Mouse (Mus musculus) ES-Bruce4 (cell line): ENCODE data around the gene Gm10282. TPM values are rescaled to one million over a fixed set of nuclear protein-coding genes. Genes with fewer than 3 reads are reported as not detected.
A peak's percentile ranks its signal among the peaks of the same experiment; 100 is the strongest.

Experiments used
- H3K27ac ChIP-seq: 2 replicates; pipeline ENCODE4 v1.5.1; 2012; ENCODE audit warnings: low read length, inconsistent platforms; ENCODE audit not compliant: insufficient read depth
- H3K27me3 ChIP-seq: 2 replicates; pipeline ENCODE4 v1.6.1; 2012; ENCODE audit warnings: mild to moderate bottlenecking, low read length, inconsistent platforms; ENCODE audit not compliant: control insufficient read depth, poor library complexity, insufficient read depth, severe bottlenecking
- H3K36me3 ChIP-seq: 2 replicates; pipeline ENCODE4 v1.6.1; 2012; ENCODE audit warnings: inconsistent platforms, mild to moderate bottlenecking, low read length, moderate library complexity; ENCODE audit not compliant: control insufficient read depth, poor library complexity, insufficient read depth, severe bottlenecking
- H3K4me1 ChIP-seq: one replicate; pipeline ENCODE4 v1.8.1; 2011; ENCODE audit warnings: low read length; ENCODE audit not compliant: control insufficient read depth, insufficient read depth
- H3K4me3 ChIP-seq: 2 replicates; pipeline ENCODE4 v1.5.1; 2011; ENCODE audit warnings: low read depth, mild to moderate bottlenecking, low read length
- H3K9ac ChIP-seq: 2 replicates; pipeline ENCODE4 v1.6.1; 2012; ENCODE audit warnings: low read depth, mild to moderate bottlenecking, inconsistent platforms; ENCODE audit not compliant: poor library complexity, severe bottlenecking
- H3K9me3 ChIP-seq: replicated peaks from 2 replicates; pipeline ENCODE4 v1.6.1; 2012; ENCODE audit warnings: mild to moderate bottlenecking, low read length, inconsistent platforms; ENCODE audit not compliant: control insufficient read depth, poor library complexity, insufficient read depth, severe bottlenecking
- CTCF ChIP-seq: IDR thresholded peaks from one replicate; pipeline ENCODE4 v1.8.1; 2011; ENCODE audit warnings: low read depth, low read length
- EP300 ChIP-seq: IDR thresholded peaks from 2 replicates; pipeline ENCODE4 v1.6.1; 2011; ENCODE audit warnings: low read depth, low read length; ENCODE audit not compliant: insufficient read depth
- POLR2A ChIP-seq: IDR thresholded peaks from one replicate; pipeline ENCODE4 v1.8.1; 2011; ENCODE audit warnings: low read length; ENCODE audit not compliant: insufficient read depth
- polyA plus RNA-seq: library from polyadenylated mRNA; stranded (reverse); fragments of >200 nt; gene quantifications from 2 replicates; pipeline ENCODE4 v1.2.4, GENCODE M21; 2011; ENCODE audit warnings: low read depth; ENCODE audit not compliant: missing spikeins, insufficient read depth, insufficient read length

Gene Gm10282
- polyA plus RNA-seq, 1 experiment = 4.5 TPM

DNA sequence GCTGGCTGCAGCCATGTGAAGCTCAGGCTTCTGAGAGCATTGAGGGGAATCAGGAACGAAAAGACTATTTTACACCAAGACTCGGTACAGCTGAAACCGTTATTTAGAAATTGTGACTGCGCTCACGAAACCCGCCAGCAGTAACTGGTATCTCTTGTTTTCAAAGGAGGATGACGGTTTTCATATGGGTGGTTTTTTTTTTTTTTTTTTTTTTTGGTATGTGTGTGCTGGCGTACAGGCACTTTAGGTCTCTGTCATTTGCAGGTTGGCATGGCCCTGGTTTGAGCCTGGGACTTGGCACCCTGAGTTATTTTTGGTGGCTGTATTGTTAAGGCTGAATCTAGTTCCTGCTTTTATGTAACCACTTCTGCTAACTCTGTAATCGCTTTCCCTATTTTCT lies 44.8 kb upstream of the Gm10282 start:
- Histone ChIP-seq H3K4me1 (peaks cover 5% of the 10 kb centered on the region), H3K9ac (no peak overlapping the region), H3K9me3 (no peaks in the 10 kb centered on the region), H3K27ac (no peak overlapping the region), H3K27me3 (no peaks in the 10 kb centered on the region), H3K36me3 (peaks cover 3% of the 10 kb centered on the region; the same call in 1 of the 2 replicates), H3K4me3 (no peak overlapping the region)
- TF ChIP-seq EP300 (no peak), CTCF (no peak), POLR2A (no peak)

DNA sequence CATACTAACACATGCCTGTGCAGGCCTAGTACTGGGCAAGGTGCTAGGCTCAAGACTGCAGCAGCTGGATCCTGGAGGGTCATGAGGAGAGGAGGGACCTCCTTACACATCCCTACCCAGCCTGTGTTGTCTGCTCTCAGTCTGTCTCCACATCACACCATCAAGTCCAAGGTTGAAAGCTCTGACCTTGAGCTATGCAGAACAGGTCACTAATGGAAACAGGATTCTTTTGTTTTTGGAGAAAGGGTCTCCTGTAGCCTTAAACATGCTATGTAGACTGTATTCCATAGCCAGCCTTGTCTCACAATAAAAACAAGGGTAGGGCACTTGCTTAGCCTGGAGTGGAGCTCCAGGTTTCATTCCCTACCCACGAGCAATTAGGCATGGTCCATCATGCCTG lies 43.9 kb upstream of the Gm10282 start:
- Histone ChIP-seq H3K9ac (no peak overlapping the region), H3K9me3 (no peaks in the 10 kb centered on the region), H3K27ac (no peak overlapping the region), H3K4me3 (no peak overlapping the region), H3K4me1 (peaks cover 5% of the 10 kb centered on the region), H3K36me3 (peaks cover 3% of the 10 kb centered on the region; the same call in 1 of the 2 replicates), H3K27me3 (no peaks in the 10 kb centered on the region)
- TF ChIP-seq EP300 (no peak), POLR2A (no peak), CTCF (no peak)

DNA sequence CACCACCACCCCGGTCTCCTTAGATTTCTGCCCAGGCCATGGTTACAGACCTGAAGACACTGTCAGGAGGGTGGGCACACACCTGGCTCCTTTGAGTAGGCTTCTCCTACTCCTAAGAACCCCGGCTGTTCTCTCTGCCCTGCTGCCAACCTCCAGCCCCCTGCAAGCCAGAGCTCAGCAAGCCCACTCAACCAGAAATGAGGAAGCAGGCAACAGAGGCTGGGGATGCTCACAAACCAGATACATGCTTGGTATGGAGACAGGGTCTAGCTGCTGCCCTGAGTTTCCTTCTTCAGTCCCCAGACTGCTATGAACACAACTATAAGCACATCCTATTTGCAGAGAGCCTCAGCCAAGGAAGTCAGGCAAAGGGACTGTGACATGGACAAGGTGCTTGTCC lies 43.1 kb upstream of the Gm10282 start:
- no peak overlapping the region for H3K9ac ChIP-seq

DNA sequence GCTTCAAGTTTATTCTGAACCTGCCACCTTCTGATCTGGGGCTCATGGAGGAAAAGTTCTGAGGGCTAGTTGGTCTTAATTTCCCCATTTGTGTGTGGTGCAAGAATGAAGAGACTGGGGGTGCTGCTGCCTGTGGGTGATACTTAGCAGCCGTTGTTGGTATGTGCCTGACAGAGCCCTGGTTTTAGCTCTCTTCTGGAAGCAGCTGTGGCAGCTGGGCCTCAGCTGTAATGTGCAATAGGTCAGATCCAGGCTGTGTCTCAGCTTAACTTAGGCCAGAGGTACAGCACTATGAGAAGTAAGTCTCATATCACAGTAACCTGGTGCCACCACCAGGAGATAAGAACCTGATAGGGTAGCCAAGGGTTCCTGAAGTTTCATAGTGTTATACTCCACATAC lies 42.5 kb upstream of the Gm10282 start:
- no peaks in the 10 kb centered on the region for H3K4me1 ChIP-seq
- no peaks in the 10 kb centered on the region for H3K9me3 ChIP-seq
- no peak overlapping the region for H3K9ac ChIP-seq
- no peak for TF ChIP-seq POLR2A
- TF ChIP-seq CTCF = no peak
- TF ChIP-seq EP300 = no peak
- no peak overlapping the region for H3K27ac ChIP-seq
- H3K4me3 ChIP-seq = no peak overlapping the region
- peaks cover 3% of the 10 kb centered on the region; the same call in 1 of the 2 replicates for H3K36me3 ChIP-seq
- no peaks in the 10 kb centered on the region for H3K27me3 ChIP-seq

More for the DNA sequence above, 43.1 kb upstream of the Gm10282 start:
- Histone ChIP-seq H3K4me3 (no peak overlapping the region), H3K27ac (no peak overlapping the region), H3K27me3 (no peaks in the 10 kb centered on the region), H3K9me3 (no peaks in the 10 kb centered on the region), H3K36me3 (peaks cover 3% of the 10 kb centered on the region; the same call in 1 of the 2 replicates), H3K4me1 (peaks cover under 1% of the 10 kb centered on the region)
- TF ChIP-seq CTCF (no peak), EP300 (no peak), POLR2A (no peak)

DNA sequence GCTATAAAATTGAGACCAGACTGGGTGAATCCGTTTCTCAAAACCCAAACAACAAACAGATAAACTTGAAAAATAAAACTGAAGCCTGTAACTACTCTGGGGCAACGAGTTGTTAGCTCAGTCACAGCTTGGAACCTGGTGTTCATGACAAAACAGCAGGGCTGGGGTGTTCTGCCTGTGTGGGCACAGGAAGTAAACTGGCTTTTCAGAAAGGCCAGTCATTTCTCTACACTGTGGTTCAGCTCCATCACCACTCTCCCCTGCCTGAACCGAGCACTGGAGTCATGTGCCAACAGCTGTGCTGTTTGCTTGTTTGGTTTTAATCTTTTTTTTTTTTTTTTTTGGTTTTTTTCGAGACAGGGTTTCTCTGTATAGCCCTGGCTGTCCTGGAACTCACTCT lies 38.7 kb upstream of the Gm10282 start:
- H3K9me3 ChIP-seq = no peaks in the 10 kb centered on the region
- TF ChIP-seq CTCF = no peak
- H3K9ac ChIP-seq = no peak overlapping the region
- H3K27ac ChIP-seq = no peak overlapping the region
- H3K4me3 ChIP-seq = no peak overlapping the region
- no peaks in the 10 kb centered on the region for H3K27me3 ChIP-seq
- H3K36me3 ChIP-seq = peaks cover 9% of the 10 kb centered on the region; the same call in 1 of the 2 replicates
- H3K4me1 ChIP-seq = no peaks in the 10 kb centered on the region

DNA sequence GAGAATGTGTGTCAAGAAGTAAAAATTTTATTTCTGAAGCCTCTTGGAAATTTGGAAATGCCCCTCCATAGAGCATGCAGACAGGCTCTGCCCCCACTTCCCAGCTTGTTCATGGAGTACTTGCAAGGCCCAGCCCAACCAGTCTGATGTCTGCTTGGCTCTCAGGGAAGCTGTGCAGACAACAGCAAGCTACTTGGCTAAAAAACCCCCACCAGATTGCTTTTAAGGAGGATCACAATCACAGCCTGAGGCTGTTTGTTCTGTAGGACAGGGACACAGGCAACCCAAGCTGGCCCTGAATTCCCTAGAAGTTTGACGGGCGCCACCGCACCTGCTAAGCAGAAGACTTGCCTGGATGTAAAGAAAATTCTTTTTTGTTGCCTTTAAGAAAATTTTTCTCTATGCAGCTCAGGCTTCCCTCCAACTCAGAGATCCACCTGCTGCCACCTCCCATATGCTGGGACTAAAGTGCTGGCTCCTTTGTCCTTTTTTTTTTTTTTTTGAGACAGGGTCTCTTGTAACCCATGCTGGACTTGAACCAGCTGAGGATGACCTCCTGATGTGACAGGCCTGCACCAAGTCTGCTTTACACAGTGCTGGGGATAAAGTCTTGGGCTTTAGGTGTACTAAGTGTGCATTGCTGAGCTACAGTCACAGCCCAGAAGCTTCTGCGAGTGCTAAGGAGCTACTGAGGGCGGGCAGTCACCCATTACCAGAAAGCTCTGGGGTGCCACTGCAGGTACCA lies 37.7 kb upstream of the Gm10282 start:
- TF ChIP-seq EP300 (no peak), CTCF (no peak)
- Histone ChIP-seq H3K4me3 (no peak overlapping the region), H3K9me3 (no peaks in the 10 kb centered on the region), H3K27me3 (no peaks in the 10 kb centered on the region), H3K9ac (no peak overlapping the region), H3K36me3 (peaks cover 9% of the 10 kb centered on the region; the same call in 1 of the 2 replicates), H3K27ac (0 out of 2 replicates have a peak overlapping the region, but pooled peaks have one; percentile 8), H3K4me1 (no peaks in the 10 kb centered on the region)
